Mouse (Mus musculus) G1E (cell line): ENCODE data around the gene Gzmk. TPM values are rescaled to one million over a fixed set of nuclear protein-coding genes. Genes with fewer than 3 reads are reported as not detected.

Experiments
- ATAC-seq: 2 replicates; pipeline ENCODE4 v1.8.0; 2016; ENCODE audit warnings: mild to moderate bottlenecking; ENCODE audit not compliant: insufficient number of reproducible peaks, poor library complexity, low FRiP score, severe bottlenecking; ENCODE audit errors: extremely low read depth
- DNase-seq: peaks from one replicate; pipeline ENCODE4 v3.0.0; 2012; ENCODE audit warnings: low spot score
- H3K27me3 ChIP-seq: 2 replicates; pipeline ENCODE4 v1.6.1; 2012; ENCODE audit warnings: mild to moderate bottlenecking, low read length, inconsistent platforms; ENCODE audit not compliant: insufficient read depth
- H3K36me3 ChIP-seq: replicated peaks from 2 replicates; pipeline ENCODE3; 2012; ENCODE audit warnings: mild to moderate bottlenecking, inconsistent platforms
- H3K4me1 ChIP-seq: 2 replicates; pipeline ENCODE4 v1.6.1; 2012; ENCODE audit warnings: low read depth, low read length, inconsistent platforms, mixed read lengths; ENCODE audit not compliant: insufficient read depth
- H3K4me3 ChIP-seq: 2 replicates; pipeline ENCODE4 v1.5.1; 2012; ENCODE audit warnings: low read depth, mild to moderate bottlenecking, inconsistent platforms, low read length, moderate library complexity, mixed read lengths
- H3K9me3 ChIP-seq: replicated peaks from 2 replicates; pipeline ENCODE4 v1.6.1; 2012; ENCODE audit warnings: inconsistent platforms
- CTCF ChIP-seq: IDR thresholded peaks from 2 replicates; pipeline ENCODE4 v1.5.1; 2012; ENCODE audit warnings: low read depth, low read length, inconsistent platforms, mixed read lengths
- GATA1 ChIP-seq: IDR thresholded peaks from 2 replicates; pipeline ENCODE4 v1.6.1; 2012; ENCODE audit warnings: borderline replicate concordance, low read length, inconsistent platforms, mixed read lengths
- GATA2 ChIP-seq: IDR thresholded peaks from 2 replicates; pipeline ENCODE4 v1.6.1; 2012; ENCODE audit warnings: low read depth, low read length, inconsistent platforms, borderline replicate concordance
- POLR2AphosphoS5 ChIP-seq: IDR thresholded peaks from 2 replicates; pipeline ENCODE4 v1.6.1; 2012; ENCODE audit warnings: low read depth, low read length, inconsistent platforms; ENCODE audit not compliant: insufficient replicate concordance
- TAL1 ChIP-seq: conservative IDR thresholded peaks from 2 replicates; pipeline ENCODE4 v1.6.1; 2012; ENCODE audit warnings: low read depth, low read length, inconsistent platforms, mixed read lengths
- polyA plus RNA-seq: library from polyadenylated mRNA; stranded (reverse); fragments of >175 nt; gene quantifications from 2 replicates; pipeline ENCODE4 v1.2.3, GENCODE M21; 2012
- total RNA-seq, 2 experiments: library from RNA; stranded (forward) in 1 of 2; stranded (reverse) in 1 of 2; fragments of 200-1000 nt in 1 of 2; fragments of >200 nt in 1 of 2; fragmentation: Nextera tagmentation in 1 of 2; gene quantifications; 2 replicates each; pipeline ENCODE4 v1.2.3; 2014 to 2017

Gene Gzmk
- total and polyA plus RNA-seq, 3 experiments = not detected

DNA sequence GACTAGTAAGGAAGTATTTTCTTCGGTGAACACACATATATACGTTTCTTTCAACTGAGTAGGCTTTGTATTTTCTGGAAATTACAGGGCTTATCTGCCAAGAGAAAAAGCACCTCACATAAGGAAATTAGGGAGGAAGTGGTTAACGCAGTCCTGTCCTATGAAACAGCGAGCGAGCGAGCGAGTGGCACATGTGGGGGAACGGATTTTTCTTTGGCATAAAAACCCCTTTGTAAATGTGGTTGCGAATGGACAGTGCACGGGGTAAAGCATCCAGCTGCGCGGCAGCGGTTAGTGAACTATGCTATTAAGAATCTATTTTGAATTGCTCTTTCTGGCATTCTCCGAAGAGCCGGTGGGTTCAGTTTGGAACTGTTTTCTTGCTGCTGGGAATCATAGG is 14.4 kb downstream of the Gzmk start:
- H3K9me3 ChIP-seq = no peaks in the 10 kb centered on the region
- no peak overlapping the region for H3K4me3 ChIP-seq
- DNase-seq (no peak), ATAC-seq (no peak)
- TF ChIP-seq GATA2 (no peak), GATA1 (no peak), TAL1 (no peak), POLR2AphosphoS5 (no peak)
- no peaks in the 10 kb centered on the region; the same call in 1 of the 2 replicates for H3K4me1 ChIP-seq
- peaks cover 5% of the 10 kb centered on the region; the same call in 1 of the 2 replicates for H3K27me3 ChIP-seq
- no peaks in the 10 kb centered on the region for H3K36me3 ChIP-seq

GRCm38 (mm10) chr13:113209624-113210023 is 16.1 kb downstream of the Gzmk start, which contains the start of gene Esm1:
Esm1 (plus strand) TSS chr13:113209659.
- no peak for ATAC-seq
- Histone ChIP-seq H3K4me3 (no peak within 1 kb of the TSS), H3K9me3 (no peaks in the 10 kb centered on the region), H3K36me3 (no peaks in the 10 kb centered on the region), H3K4me1 (no peaks in the 10 kb centered on the region; the same call in 1 of the 2 replicates), H3K27me3 (peaks cover 5% of the 10 kb centered on the region; the same call in 1 of the 2 replicates)
- TF ChIP-seq POLR2AphosphoS5 (no peak), CTCF (no peak)
- DNase-seq = no peak

DNA sequence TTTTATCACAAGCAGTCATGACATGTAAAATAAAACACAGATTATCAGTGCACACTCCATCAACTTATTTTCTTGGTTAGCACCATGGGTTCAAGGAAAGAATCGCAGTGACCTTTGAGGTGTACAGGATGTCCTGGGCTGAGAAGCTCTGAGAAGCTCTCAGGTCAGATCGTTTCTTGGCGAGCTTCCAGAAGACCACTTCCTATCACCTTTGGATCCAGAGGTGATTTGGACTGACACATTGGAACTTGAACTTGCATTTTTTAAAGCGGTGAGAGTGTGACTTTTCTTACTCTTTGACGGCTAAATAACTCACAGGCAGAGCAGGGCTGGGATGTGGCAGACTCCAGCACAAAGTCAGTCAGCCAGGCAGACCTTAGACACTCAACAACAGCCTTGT is 20.4 kb downstream of the Gzmk start:
- Histone ChIP-seq H3K4me3 (no peak overlapping the region), H3K27me3 (peaks cover 5% of the 10 kb centered on the region), H3K9me3 (no peaks in the 10 kb centered on the region), H3K36me3 (no peaks in the 10 kb centered on the region), H3K4me1 (no peaks in the 10 kb centered on the region)
- ATAC-seq (no peak), DNase-seq (no peak)
- TF ChIP-seq GATA2 (no peak), CTCF (no peak), TAL1 (no peak), POLR2AphosphoS5 (no peak), GATA1 (no peak)

- no peak for TF ChIP-seq GATA1
- no peak for TF ChIP-seq TAL1
- no peak for TF ChIP-seq CTCF
- TF ChIP-seq GATA2 = no peak
- TF ChIP-seq POLR2AphosphoS5 = no peak
- no peak overlapping the region for H3K4me3 ChIP-seq
- no peaks in the 10 kb centered on the region for H3K9me3 ChIP-seq
- H3K36me3 ChIP-seq = no peaks in the 10 kb centered on the region
- no peak for ATAC-seq
- no peak for DNase-seq
- no peaks in the 10 kb centered on the region; the same call in 1 of the 2 replicates for H3K27me3 ChIP-seq
- H3K4me1 ChIP-seq = no peaks in the 10 kb centered on the region
Observed at GRCm38 (mm10) chr13:113203146-113203545, 22.6 kb downstream of the Gzmk start.

GRCm38 (mm10) chr13:113202184-113202583 is 23.5 kb downstream of the Gzmk start:
- Histone ChIP-seq H3K9me3 (no peaks in the 10 kb centered on the region), H3K27me3 (no peaks in the 10 kb centered on the region; the same call in 1 of the 2 replicates), H3K4me3 (no peak overlapping the region), H3K36me3 (no peaks in the 10 kb centered on the region), H3K4me1 (no peaks in the 10 kb centered on the region)
- no peak for ATAC-seq
- no peak for TF ChIP-seq GATA1
- no peak for TF ChIP-seq POLR2AphosphoS5
- TF ChIP-seq TAL1 = no peak
- TF ChIP-seq CTCF = no peak
- TF ChIP-seq GATA2 = no peak
- DNase-seq = no peak

GRCm38 (mm10) chr13:113201631-113202030 is 24.1 kb downstream of the Gzmk start:
- DNase-seq (no peak), ATAC-seq (no peak)
- H3K4me3 ChIP-seq = no peak overlapping the region
- H3K4me1 ChIP-seq = no peaks in the 10 kb centered on the region
- no peaks in the 10 kb centered on the region for H3K36me3 ChIP-seq
- TF ChIP-seq CTCF = no peak
- no peaks in the 10 kb centered on the region; the same call in 1 of the 2 replicates for H3K27me3 ChIP-seq
- H3K9me3 ChIP-seq = no peaks in the 10 kb centered on the region

DNA sequence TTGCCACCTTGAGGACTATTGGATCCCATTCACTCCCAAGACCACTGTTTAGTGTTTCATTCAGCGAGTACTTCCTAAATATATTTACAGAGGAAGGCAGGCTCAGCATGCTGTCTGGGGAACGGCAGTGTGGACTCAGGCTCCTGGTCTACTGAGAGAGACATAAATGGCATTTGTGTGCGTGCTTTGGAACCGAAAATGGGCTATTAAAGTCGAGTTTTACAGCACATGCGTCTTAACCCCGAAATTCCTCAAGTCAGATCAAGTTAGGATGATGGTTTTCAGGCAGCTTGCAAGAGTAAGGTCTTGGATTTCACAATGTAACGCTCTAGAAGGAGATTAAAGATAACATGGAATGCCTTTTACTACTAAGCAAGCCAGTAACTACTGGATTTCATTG is 25.0 kb downstream of the Gzmk start:
- Histone ChIP-seq H3K9me3 (no peaks in the 10 kb centered on the region), H3K36me3 (no peaks in the 10 kb centered on the region), H3K27me3 (peaks cover 2% of the 10 kb centered on the region; the same call in 1 of the 2 replicates), H3K4me1 (no peaks in the 10 kb centered on the region), H3K4me3 (no peak overlapping the region)
- DNase-seq (no peak), ATAC-seq (no peak)
- no peak for TF ChIP-seq CTCF
- TF ChIP-seq POLR2AphosphoS5 = no peak
- TF ChIP-seq GATA1 = no peak
- no peak for TF ChIP-seq TAL1
- TF ChIP-seq GATA2 = no peak
